Mouse (Mus musculus): ENCODE data around the gene Ubl7. TPM values are rescaled to one million over a fixed set of nuclear protein-coding genes. Genes with fewer than 3 reads are reported as not detected.
A peak's percentile ranks its signal among the peaks of the same experiment; 100 is the strongest.

Ubl7 gene
- total RNA-seq, 2 experiments from 2014 or later: 66.3 to 66.5 TPM

- DNase-seq: peak; percentile 83
Measured at GRCm38 (mm10) chr9:57967237-57967960, 56.6 kb downstream of the Ubl7 start.

GRCm38 (mm10) chr9:57968166-57968771 lies 57.5 kb downstream of the Ubl7 start:
- no peak for DNase-seq

- DNase-seq: no peak
Measured at GRCm38 (mm10) chr9:57968783-57969542, 58.2 kb downstream of the Ubl7 start.

- peak; percentile 33 for DNase-seq
Measured at GRCm38 (mm10) chr9:57969736-57970495, 59.1 kb downstream of the Ubl7 start.

GRCm38 (mm10) chr9:57971413-57971812 lies 60.6 kb downstream of the Ubl7 start:
- DNase-seq: no peak

GRCm38 (mm10) chr9:57972141-57972591 lies 61.4 kb downstream of the Ubl7 start:
- DNase-seq: peak; percentile 38

GRCm38 (mm10) chr9:57972776-57973439 lies 62.1 kb downstream of the Ubl7 start:
- no peak for DNase-seq

GRCm38 (mm10) chr9:57973440-57974066 lies 62.8 kb downstream of the Ubl7 start:
- no peak for DNase-seq

- DNase-seq: no peak
Measured at GRCm38 (mm10) chr9:57974221-57974620, 63.4 kb downstream of the Ubl7 start.

- no peak for DNase-seq
Measured at GRCm38 (mm10) chr9:57975200-57975821, 64.5 kb downstream of the Ubl7 start.

- DNase-seq: no peak
Measured at GRCm38 (mm10) chr9:57978025-57978424, 67.2 kb downstream of the Ubl7 start.

- DNase-seq: no peak
Measured at GRCm38 (mm10) chr9:57978858-57979257, 68.1 kb downstream of the Ubl7 start.

Other genes with a start within 250 kb of the Ubl7 start
- not detected for gene Cyp1a2, start 227.3 kb upstream of the Ubl7 start, total RNA-seq (2021)
- not detected for gene Cyp1a1, start 223.1 kb upstream of the Ubl7 start, total RNA-seq (2021)
- gene Edc3, start 202.4 kb upstream of the Ubl7 start, total RNA-seq (2021): 10 to 100 TPM in 1 of 2 experiments, 1 to 10 TPM in 1; 8.9 to 10.0 TPM
- gene Clk3, start 145.1 kb upstream of the Ubl7 start, total RNA-seq (2021): 10 to 100 TPM; 43.5 to 49.1 TPM
- 1 to 10 TPM; 8.5 to 9.5 TPM for gene Arid3b, start 74.2 kb upstream of the Ubl7 start, total RNA-seq (2021)
- 10 to 100 TPM; 26.0 to 30.1 TPM for gene Sema7a, start 29.1 kb downstream of the Ubl7 start, total RNA-seq (2021)
- under 1 TPM; 0.45 to 0.69 TPM for gene Cyp11a1, start 95.4 kb downstream of the Ubl7 start, total RNA-seq (2021)
- gene Stra6, start 152.8 kb downstream of the Ubl7 start, total RNA-seq (2021): under 1 TPM; 0.11 to 0.26 TPM
- not detected for gene Ccdc33, start 207.8 kb downstream of the Ubl7 start, total RNA-seq (2021)